Mouse (Mus musculus) CH12.LX (cell line): ENCODE data around the gene Acer3. TPM values are rescaled to one million over a fixed set of nuclear protein-coding genes. Genes with fewer than 3 reads are reported as not detected.

ENCODE experiments used
- DNase-seq: peaks from one replicate; pipeline ENCODE4 v3.0.0-alpha.2; 2013; ENCODE audit errors: extremely low read depth
- H3K27ac ChIP-seq: 2 replicates; pipeline ENCODE4 v1.5.1; 2012; ENCODE audit warnings: low read depth, mild to moderate bottlenecking, control low read depth, moderate library complexity; ENCODE audit not compliant: insufficient read depth
- H3K27me3 ChIP-seq: replicated peaks from 2 replicates; pipeline ENCODE3; 2012; ENCODE audit warnings: inconsistent platforms
- H3K36me3 ChIP-seq, 2 experiments: replicated peaks in 1 of 2; 2 replicates each; pipeline versions ENCODE3 to v1.6.1; 2012; ENCODE audit warnings: inconsistent platforms in 1 of 2, low read length in 1 of 2, mild to moderate bottlenecking in 1 of 2, mixed read lengths in 1 of 2, moderate library complexity in 1 of 2; ENCODE audit not compliant: control insufficient read depth in 1 of 2, insufficient read depth in 1 of 2
- H3K4me1 ChIP-seq, 2 experiments: 2 replicates each; pipeline ENCODE4 v1.6.1; 2012; ENCODE audit warnings: inconsistent platforms in 1 of 2, moderate library complexity in 1 of 2; ENCODE audit not compliant: insufficient read depth in 2 of 2, control insufficient read depth in 1 of 2
- H3K4me2 ChIP-seq: 2 replicates; pipeline ENCODE4 v1.6.1; 2012; ENCODE audit warnings: low read depth, mild to moderate bottlenecking, control low read depth; ENCODE audit not compliant: poor library complexity, insufficient read depth, severe bottlenecking
- H3K4me3 ChIP-seq, 3 experiments: fragments of 150-350 bp in 1 of 3; sonication (generic) in 1 of 3; replicated peaks in 1 of 3; 2 replicates each; pipeline versions ENCODE3 to v1.5.1; 2011 to 2012; ENCODE audit warnings: low read depth in 2 of 3, low read length in 2 of 3, mild to moderate bottlenecking in 2 of 3, moderate library complexity in 2 of 3, control low read depth in 1 of 3, improper control_type of control experiment in 1 of 3, inconsistent platforms in 1 of 3, mixed read lengths in 1 of 3; ENCODE audit not compliant: poor library complexity in 1 of 3
- H3K79me2 ChIP-seq: replicated peaks from 2 replicates; pipeline ENCODE4 v1.6.1; 2012; ENCODE audit warnings: mild to moderate bottlenecking, moderate library complexity; ENCODE audit not compliant: control insufficient read depth, poor library complexity, insufficient read depth, severe bottlenecking; ENCODE audit errors: extremely low read depth
- H3K9ac ChIP-seq: 2 replicates; pipeline ENCODE4 v1.6.1; 2012; ENCODE audit warnings: low read depth, mild to moderate bottlenecking, control low read depth, moderate library complexity; ENCODE audit not compliant: insufficient read depth
- H3K9me3 ChIP-seq: replicated peaks from 2 replicates; pipeline ENCODE3; 2012; ENCODE audit warnings: low read length, inconsistent platforms, mixed read lengths
- CTCF ChIP-seq, 2 experiments: IDR thresholded peaks in 1 of 2; conservative IDR thresholded peaks in 1 of 2; 2 replicates each; pipeline ENCODE4 v1.5.1; 2011 to 2012; ENCODE audit warnings: low read depth in 2 of 2, low read length in 2 of 2, improper control_type of control experiment in 1 of 2, inconsistent platforms in 1 of 2, mild to moderate bottlenecking in 1 of 2, moderate library complexity in 1 of 2
- E2F4 ChIP-seq: IDR thresholded peaks from 2 replicates; pipeline ENCODE4 v1.6.1; 2011; ENCODE audit warnings: low read depth, low read length, improper control_type of control experiment; ENCODE audit not compliant: insufficient replicate concordance
- ELF1 ChIP-seq: IDR thresholded peaks from 2 replicates; pipeline ENCODE4 v1.6.1; 2014; ENCODE audit warnings: low read depth, mild to moderate bottlenecking, inconsistent platforms, low read length, improper control_type of control experiment
- ETS1 ChIP-seq: conservative IDR thresholded peaks from 2 replicates; pipeline ENCODE4 v1.6.1; 2012; ENCODE audit warnings: low read depth, mild to moderate bottlenecking, inconsistent platforms, low read length, improper control_type of control experiment, moderate library complexity
- JUN ChIP-seq: IDR thresholded peaks from 2 replicates; pipeline ENCODE4 v1.6.1; 2011; ENCODE audit warnings: low read depth, mild to moderate bottlenecking, low read length, improper control_type of control experiment, moderate library complexity; ENCODE audit not compliant: insufficient read depth
- JUND ChIP-seq: conservative IDR thresholded peaks from 2 replicates; pipeline ENCODE4 v1.6.1; 2011; ENCODE audit warnings: low read depth, low read length, improper control_type of control experiment
- KAT2A ChIP-seq: IDR thresholded peaks from 2 replicates; pipeline ENCODE4 v1.6.1; 2012; ENCODE audit warnings: low read length, improper control_type of control experiment, inconsistent platforms; ENCODE audit not compliant: insufficient replicate concordance
- MAZ ChIP-seq: IDR thresholded peaks from 2 replicates; pipeline ENCODE4 v1.6.1; 2012; ENCODE audit warnings: low read depth, mild to moderate bottlenecking, inconsistent platforms, low read length, improper control_type of control experiment, moderate library complexity
- MYC ChIP-seq: IDR thresholded peaks from 2 replicates; pipeline ENCODE4 v1.6.1; 2011; ENCODE audit warnings: low read depth, mild to moderate bottlenecking, improper control_type of control experiment, low read length
- NRF1 ChIP-seq: IDR thresholded peaks from 2 replicates; pipeline ENCODE4 v1.6.1; 2014; ENCODE audit warnings: low read depth, mild to moderate bottlenecking, inconsistent platforms, low read length, improper control_type of control experiment, moderate library complexity
- PAX5 ChIP-seq: IDR thresholded peaks from 2 replicates; pipeline ENCODE4 v1.6.1; 2012; ENCODE audit warnings: low read length, inconsistent platforms, mixed read lengths
- RAD21 ChIP-seq: IDR thresholded peaks from 2 replicates; pipeline ENCODE4 v1.6.1; 2011; ENCODE audit warnings: low read depth, mild to moderate bottlenecking, low read length, improper control_type of control experiment, moderate library complexity
- SMC3 ChIP-seq: IDR thresholded peaks from 2 replicates; pipeline ENCODE4 v1.6.1; 2011; ENCODE audit warnings: low read depth, low read length, improper control_type of control experiment
- TBP ChIP-seq: conservative IDR thresholded peaks from 2 replicates; pipeline ENCODE4 v1.6.1; 2011; ENCODE audit warnings: low read depth, low read length, improper control_type of control experiment
- UBTF ChIP-seq: IDR thresholded peaks from 2 replicates; pipeline ENCODE4 v1.6.1; 2012; ENCODE audit warnings: low read depth, mild to moderate bottlenecking, inconsistent platforms, low read length, improper control_type of control experiment, moderate library complexity
- USF1 ChIP-seq: IDR thresholded peaks from 2 replicates; pipeline ENCODE4 v1.6.1; 2014; ENCODE audit warnings: low read depth, mild to moderate bottlenecking, inconsistent platforms, low read length, improper control_type of control experiment
- USF2 ChIP-seq: conservative IDR thresholded peaks from 2 replicates; pipeline ENCODE4 v1.6.1; 2011; ENCODE audit warnings: low read depth, low read length, improper control_type of control experiment
- ZC3H11A ChIP-seq: IDR thresholded peaks from 2 replicates; pipeline ENCODE4 v1.6.1; 2012; ENCODE audit warnings: low read depth, mild to moderate bottlenecking, inconsistent platforms, low read length, improper control_type of control experiment
- ZKSCAN1 ChIP-seq: IDR thresholded peaks from 2 replicates; pipeline ENCODE4 v1.6.1; 2012; ENCODE audit warnings: low read depth, inconsistent platforms, low read length, improper control_type of control experiment, borderline replicate concordance
- ZNF384 ChIP-seq: IDR thresholded peaks from 2 replicates; pipeline ENCODE4 v1.6.1; 2012; ENCODE audit warnings: low read depth, low read length, improper control_type of control experiment, inconsistent platforms
- dilution Hi-C: fragments of 300-500 bp; cut with MboI; formaldehyde crosslinking; loops from 2 replicates; pipeline ENCODE4 v1.14.3; 2020; ENCODE audit warnings: low sequenced_read_pairs; ENCODE audit not compliant: extremely low pct_unique_long_range_greater_than_20kb, extremely low pct_ligation_motif_present
- in situ Hi-C: fragments of 300-500 bp; cut with MboI; formaldehyde crosslinking; loops from 3 replicates; pipeline ENCODE4 v1.14.3; 2019; ENCODE audit warnings: low sequenced_read_pairs, low pct_ligation_motif_present, low pct_unique_long_range_greater_than_20kb, mixed read lengths
- polyA plus RNA-seq: library from polyadenylated mRNA; unstranded; fragments of >175 nt; gene quantifications from 2 replicates; pipeline ENCODE4 v1.2.1, GENCODE M21; 2012; ENCODE audit warnings: low read depth; ENCODE audit not compliant: insufficient read length
- total RNA-seq, 2 experiments: library from RNA; depleted of rRNA; stranded (reverse); fragments of 300-350 nt in 1 of 2; fragments of >200 nt in 1 of 2; gene quantifications; 2 replicates each; pipeline ENCODE4 v1.2.3; 2012 to 2014

The Acer3 gene
- total and polyA plus RNA-seq, 3 experiments = 10.7 to 16.6 (median 14.4) TPM

- Histone ChIP-seq H3K4me2 (no peak overlapping the region), H3K4me1 (peaks cover 0 to 4% of the 10 kb centered on the region in 2 experiments; a peak in 2 of 4 replicates), H3K27me3 (peaks cover 5% of the 10 kb centered on the region), H3K9ac (no peak overlapping the region), H3K4me3 (no peak overlapping the region), H3K36me3 (peaks cover 3 to 33% of the 10 kb centered on the region in 2 experiments), H3K27ac (no peak overlapping the region), H3K79me2 (no peaks in the 10 kb centered on the region), H3K9me3 (no peaks in the 10 kb centered on the region)
- dilution Hi-C loops = no loop called here
- no peak for TF ChIP-seq KAT2A
- TF ChIP-seq PAX5 = no peak
- no peak for TF ChIP-seq ETS1
- no peak for TF ChIP-seq RAD21
- no peak for TF ChIP-seq JUND
- no peak for TF ChIP-seq ELF1
- no peak for TF ChIP-seq ZKSCAN1
- no peak for TF ChIP-seq NRF1
- no peak for TF ChIP-seq MYC
- TF ChIP-seq E2F4 = no peak
- TF ChIP-seq USF1 = no peak
- no peak for TF ChIP-seq JUN
- in situ Hi-C loops = loop anchor here (5.0 to 10.0 kb wide), 3 partner anchors 55 to 82 kb away; no protein-coding TSS in a partner anchor
- DNase-seq = no peak
Measured at GRCm38 (mm10) chr7:98349821-98350220, 28.8 kb upstream of the Acer3 start.

GRCm38 (mm10) chr7:98349096-98349495 lies 28.1 kb upstream of the Acer3 start:
- H3K4me3 ChIP-seq = no peak overlapping the region
- H3K9ac ChIP-seq = no peak overlapping the region
- peaks cover 5% of the 10 kb centered on the region for H3K27me3 ChIP-seq
- peaks cover 3 to 33% of the 10 kb centered on the region in 2 experiments for H3K36me3 ChIP-seq
- no peaks in the 10 kb centered on the region for H3K79me2 ChIP-seq
- in situ Hi-C loops = no loop called here
- dilution Hi-C loops = no loop called here
- H3K4me2 ChIP-seq = no peak overlapping the region
- 0 out of 4 replicates have a peak, but pooled peaks cover 0 to 3% of the 10 kb centered on the region in 2 experiments for H3K4me1 ChIP-seq
- TF ChIP-seq RAD21 (peak; percentile 85), JUN (no peak), CTCF (conservative IDR thresholded peaks at IDR 0.05 in 1 of 2, IDR thresholded peaks at IDR 0.05 in 1 of 2; ENCODE audit: low read depth in 2 of 2, low read length in 2 of 2) (peak; percentile 78 to 92), SMC3 (peak; percentile 97), ETS1 (no peak), ZNF384 (no peak), ZC3H11A (peak; percentile 73), USF2 (no peak), TBP (no peak), KAT2A (no peak), UBTF (no peak), MAZ (no peak)
- no peaks in the 10 kb centered on the region for H3K9me3 ChIP-seq
- peak; percentile 81 for DNase-seq
- no peak overlapping the region for H3K27ac ChIP-seq
